Mouse (Mus musculus) left cerebral cortex, adult 9 months (tissue): Measurements from ENCODE around the gene Cenpw.

Experiments
- DNase-seq, 2 experiments: peaks; one replicate each; pipeline ENCODE4 v3.0.0; 2022; ENCODE audit warnings: low spot score in 2 of 2

Gene Cenpw

DNA sequence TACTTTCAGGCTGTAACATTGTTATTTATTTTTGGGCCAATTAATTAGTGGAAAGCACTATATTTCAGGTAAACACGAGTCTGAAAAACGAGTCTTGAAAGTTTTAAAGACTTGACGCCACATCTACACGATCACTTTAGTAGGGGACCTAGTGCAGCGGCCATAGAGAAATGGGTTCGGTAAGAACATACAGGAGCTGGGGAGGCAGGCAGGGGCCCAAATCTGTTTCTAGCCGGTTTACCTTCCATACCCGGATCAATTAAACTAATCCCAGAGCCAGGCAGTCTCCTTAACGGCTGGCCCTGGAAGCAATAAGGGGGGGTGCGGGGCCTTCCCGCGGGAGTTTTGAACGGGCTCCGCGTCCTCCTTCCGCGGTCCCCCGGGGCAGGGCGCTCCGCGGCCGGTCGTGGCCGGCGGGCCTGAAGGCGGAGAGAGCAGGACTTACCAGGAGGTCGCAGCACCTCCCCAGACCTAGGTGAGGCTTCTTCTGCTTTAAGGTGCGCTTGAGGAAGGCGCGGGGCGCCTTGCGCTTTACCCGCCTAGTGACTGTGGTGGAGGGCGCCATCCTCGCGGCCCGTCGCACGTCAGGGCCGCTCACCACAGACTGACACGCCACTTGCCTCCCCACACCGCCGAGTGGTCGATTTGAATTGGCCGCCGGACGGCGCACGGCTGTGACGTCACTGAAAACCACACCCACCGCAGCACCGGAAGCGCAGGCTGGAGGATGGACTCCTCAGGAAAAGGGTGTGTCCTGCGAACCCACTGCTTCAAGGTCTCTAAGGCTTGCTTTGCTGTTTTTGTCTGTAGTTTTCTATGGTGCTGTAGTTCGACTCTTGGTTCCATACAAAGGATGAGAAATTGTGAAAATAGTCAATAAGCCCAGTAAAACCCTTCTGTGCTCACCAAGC, at the start of gene Cenpw:
Gene Cenpw, minus strand, starts transcription at position 645 of the 911 bp plus-strand sequence.
- DNase-seq: peak; percentile 47 to 75

DNA sequence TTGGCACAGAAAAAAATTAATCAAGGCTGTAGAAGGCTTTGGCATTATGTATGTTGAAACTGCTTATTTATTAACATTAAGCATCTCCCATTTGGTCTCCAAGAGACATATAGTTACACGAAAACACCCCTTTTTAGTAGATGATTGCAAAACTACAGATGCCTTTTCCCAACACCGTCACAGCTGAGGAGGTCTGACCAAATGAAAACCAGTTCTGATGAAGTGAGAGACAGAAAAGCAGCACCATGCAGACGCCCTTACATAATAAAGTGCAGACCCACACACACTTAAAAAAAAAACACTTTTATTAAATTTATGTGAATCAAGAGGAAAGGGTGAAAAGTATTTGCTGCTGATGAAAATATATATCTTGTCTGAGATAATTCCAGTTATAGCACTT, 49.3 kb upstream of the Cenpw start:
- DNase-seq: no peak

DNA sequence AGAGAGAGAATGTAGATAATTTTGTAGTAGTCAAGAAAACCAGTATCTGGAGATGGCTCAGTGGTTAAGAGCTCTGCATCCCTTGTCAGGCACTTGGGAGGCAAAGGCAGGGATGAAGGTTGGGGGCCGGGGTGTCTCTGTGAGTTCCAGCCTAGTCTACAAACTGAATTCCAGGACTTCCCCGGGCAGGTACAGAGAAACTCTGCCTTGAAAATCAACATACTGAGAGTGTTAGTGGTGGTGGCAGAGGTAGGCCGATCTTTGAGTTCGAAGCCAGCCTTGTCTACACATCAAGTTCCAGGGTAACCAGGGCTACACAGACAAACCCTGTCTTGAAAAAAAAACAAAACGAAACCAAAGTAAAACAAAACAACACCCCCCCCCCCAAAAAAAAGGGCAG, 859 bp downstream of the Cenpw start:
- DNase-seq: no peak

DNA sequence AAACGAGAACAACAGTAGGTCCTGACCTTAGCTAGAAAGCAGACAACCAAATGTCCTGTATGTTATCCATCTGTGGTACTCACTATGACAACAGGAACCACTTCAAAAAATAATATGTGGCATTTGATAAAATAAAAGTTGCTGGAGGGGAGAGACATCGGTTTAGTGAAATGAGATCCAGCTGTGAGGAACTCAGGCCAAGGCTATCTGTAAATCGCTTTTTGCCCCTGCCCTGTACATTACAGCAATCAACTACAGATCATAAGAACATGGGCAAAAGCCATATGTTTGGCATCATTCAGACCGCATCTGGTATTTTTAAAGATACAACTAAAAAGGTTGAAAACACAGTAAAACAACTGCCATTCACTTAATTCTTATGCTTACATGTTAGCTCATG, 32.7 kb downstream of the Cenpw start:
- no peak for DNase-seq
